Mouse (Mus musculus): ENCODE data around the gene Fanci. TPM values are rescaled to one million over a fixed set of nuclear protein-coding genes. Genes with fewer than 3 reads are reported as not detected.

Fanci gene
- polyA plus RNA-seq, 1 experiment from 2014 or later: 9.3 TPM

- Histone ChIP-seq H3K27me3 (replicated peaks) (peaks cover 9% of the 10 kb centered on the region; the same call in 1 of the 2 replicates), H3K4me3 (no peak overlapping the region), H3K4me2 (no peak overlapping the region), H3K4me1 (peaks cover 9% of the 10 kb centered on the region), H3K9ac (no peak overlapping the region), H3K36me3 (no peaks in the 10 kb centered on the region), H3K27ac (replicated peaks) (no peak overlapping the region), H3K9me3 (no peaks in the 10 kb centered on the region)
- WGBS: 68% methylated on average over 7 of the region's 7 CpGs
- ATAC-seq (ENCODE audit: extremely low read depth, insufficient number of reproducible peaks, low FRiP score, low TSS enrichment): no peak
Observed at GRCm38 (mm10) chr7:79388671-79389206, 3.0 kb upstream of the Fanci start.

- no peak overlapping the region for H3K4me3 ChIP-seq
- H3K36me3 ChIP-seq: no peaks in the 10 kb centered on the region
- no peak overlapping the region for H3K27ac ChIP-seq (replicated peaks)
- no peaks in the 10 kb centered on the region for H3K9me3 ChIP-seq
- H3K4me2 ChIP-seq: no peak overlapping the region
- peaks cover 7% of the 10 kb centered on the region; the same call in 1 of the 2 replicates for H3K27me3 ChIP-seq (replicated peaks)
- H3K9ac ChIP-seq: no peak overlapping the region
- no peak for ATAC-seq (ENCODE audit: extremely low read depth, insufficient number of reproducible peaks, low FRiP score, low TSS enrichment)
- peaks cover 9% of the 10 kb centered on the region for H3K4me1 ChIP-seq
- WGBS: 50% methylated on average over 5 of the region's 5 CpGs
Observed at GRCm38 (mm10) chr7:79390141-79390708, 1.5 kb upstream of the Fanci start.

DNA sequence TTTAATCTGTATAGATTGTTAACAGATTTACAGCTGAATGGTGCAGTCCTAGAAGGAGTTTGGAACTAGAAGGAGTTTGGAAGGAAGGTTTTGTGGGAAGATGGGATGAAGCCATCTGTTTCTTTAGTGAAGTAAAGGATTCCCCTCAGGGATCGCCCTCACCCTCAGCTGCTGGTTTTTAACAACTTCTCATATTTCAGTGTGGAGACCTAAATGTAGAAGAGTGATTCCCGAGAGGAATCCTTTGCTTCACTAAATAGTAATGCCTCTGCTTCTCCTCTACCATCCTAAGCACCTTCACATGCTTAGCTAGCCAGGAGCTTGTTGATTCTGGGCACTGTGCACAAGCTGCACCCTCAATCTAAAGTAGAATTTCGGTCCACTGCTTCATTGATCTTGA, 258 bp upstream of the Fanci start:
- H3K9me3 ChIP-seq: no peaks in the 10 kb centered on the region
- H3K9ac ChIP-seq: peak overlapping the region; percentile 82
- no peaks in the 10 kb centered on the region for H3K36me3 ChIP-seq
- peak overlapping the region; percentile 70 for H3K4me3 ChIP-seq
- ATAC-seq (ENCODE audit: extremely low read depth, insufficient number of reproducible peaks, low FRiP score, low TSS enrichment): no peak
- H3K4me2 ChIP-seq: peak overlapping the region; percentile 91
- peaks cover 9% of the 10 kb centered on the region for H3K4me1 ChIP-seq
- peak overlapping the region; percentile 82 for H3K27ac ChIP-seq (replicated peaks)
- WGBS: 2% methylated on average over 3 of the region's 3 CpGs
- 0 out of 2 replicates have a peak, but pooled peaks cover 6% of the 10 kb centered on the region for H3K27me3 ChIP-seq (replicated peaks)

- 56% methylated on average over 9 of the region's 9 CpGs for WGBS
- ATAC-seq (ENCODE audit: extremely low read depth, insufficient number of reproducible peaks, low FRiP score, low TSS enrichment): no peak
- H3K4me1 ChIP-seq: peaks cover 9% of the 10 kb centered on the region
- H3K4me2 ChIP-seq: peak overlapping the region; percentile 91
- H3K27me3 ChIP-seq (replicated peaks): 0 out of 2 replicates have a peak, but pooled peaks cover 2% of the 10 kb centered on the region
- peak overlapping the region; percentile 70 for H3K4me3 ChIP-seq
- H3K9me3 ChIP-seq: no peaks in the 10 kb centered on the region
- H3K36me3 ChIP-seq: no peaks in the 10 kb centered on the region
- H3K27ac ChIP-seq (replicated peaks): no peak overlapping the region
- H3K9ac ChIP-seq: peak overlapping the region; percentile 82
Observed at GRCm38 (mm10) chr7:79392860-79393513, 1.3 kb downstream of the Fanci start.

- H3K27me3 ChIP-seq (replicated peaks): no peaks in the 10 kb centered on the region
- H3K9ac ChIP-seq: no peak overlapping the region
- H3K4me2 ChIP-seq: no peak overlapping the region
- ATAC-seq (ENCODE audit: extremely low read depth, insufficient number of reproducible peaks, low FRiP score, low TSS enrichment): no peak
- H3K9me3 ChIP-seq: no peaks in the 10 kb centered on the region
- 95% methylated on average over 7 of the region's 7 CpGs for WGBS
- no peaks in the 10 kb centered on the region for H3K36me3 ChIP-seq
- peaks cover 9% of the 10 kb centered on the region for H3K4me1 ChIP-seq
- H3K27ac ChIP-seq (replicated peaks): no peak overlapping the region
- no peak overlapping the region for H3K4me3 ChIP-seq
Observed at GRCm38 (mm10) chr7:79393924-79394323, 2.2 kb downstream of the Fanci start.

- Histone ChIP-seq H3K9me3 (no peaks in the 10 kb centered on the region), H3K9ac (no peak overlapping the region), H3K4me3 (no peak overlapping the region), H3K27ac (replicated peaks) (no peak overlapping the region), H3K4me1 (peaks cover 9% of the 10 kb centered on the region), H3K27me3 (replicated peaks) (no peaks in the 10 kb centered on the region), H3K4me2 (no peak overlapping the region), H3K36me3 (no peaks in the 10 kb centered on the region)
- no peak for ATAC-seq (ENCODE audit: extremely low read depth, insufficient number of reproducible peaks, low FRiP score, low TSS enrichment)
- 86% methylated on average over 7 of the region's 7 CpGs for WGBS
Observed at GRCm38 (mm10) chr7:79394666-79395065, 2.9 kb downstream of the Fanci start.

- Histone ChIP-seq H3K27me3 (replicated peaks) (no peaks in the 10 kb centered on the region), H3K4me2 (no peak overlapping the region), H3K9ac (no peak overlapping the region), H3K9me3 (no peaks in the 10 kb centered on the region), H3K27ac (replicated peaks) (no peak overlapping the region), H3K4me3 (no peak overlapping the region), H3K36me3 (no peaks in the 10 kb centered on the region), H3K4me1 (peaks cover 9% of the 10 kb centered on the region)
- 84% methylated on average over 7 of the region's 7 CpGs for WGBS
- ATAC-seq (ENCODE audit: extremely low read depth, insufficient number of reproducible peaks, low FRiP score, low TSS enrichment): no peak
Observed at GRCm38 (mm10) chr7:79395186-79395585, 3.5 kb downstream of the Fanci start.

- Histone ChIP-seq H3K27ac (replicated peaks) (no peak overlapping the region), H3K4me2 (no peak overlapping the region), H3K36me3 (no peaks in the 10 kb centered on the region; the same call in 1 of the 2 replicates), H3K27me3 (replicated peaks) (no peaks in the 10 kb centered on the region), H3K9ac (no peak overlapping the region), H3K4me3 (no peak overlapping the region), H3K4me1 (peaks cover 7% of the 10 kb centered on the region), H3K9me3 (no peaks in the 10 kb centered on the region)
- no peak for ATAC-seq (ENCODE audit: extremely low read depth, insufficient number of reproducible peaks, low FRiP score, low TSS enrichment)
- WGBS: 78% methylated on average over 10 of the region's 10 CpGs
Observed at GRCm38 (mm10) chr7:79397446-79397963, 5.8 kb downstream of the Fanci start.

- WGBS: 80% methylated on average over 8 of the region's 8 CpGs
- Histone ChIP-seq H3K9ac (no peak overlapping the region), H3K27ac (replicated peaks) (no peak overlapping the region), H3K4me2 (no peak overlapping the region), H3K4me1 (no peaks in the 10 kb centered on the region), H3K9me3 (no peaks in the 10 kb centered on the region), H3K27me3 (replicated peaks) (no peaks in the 10 kb centered on the region), H3K4me3 (no peak overlapping the region), H3K36me3 (peaks cover under 1% of the 10 kb centered on the region; the same call in 1 of the 2 replicates)
- ATAC-seq (ENCODE audit: extremely low read depth, insufficient number of reproducible peaks, low FRiP score, low TSS enrichment): no peak
Observed at GRCm38 (mm10) chr7:79398426-79398825, 6.7 kb downstream of the Fanci start.

DNA sequence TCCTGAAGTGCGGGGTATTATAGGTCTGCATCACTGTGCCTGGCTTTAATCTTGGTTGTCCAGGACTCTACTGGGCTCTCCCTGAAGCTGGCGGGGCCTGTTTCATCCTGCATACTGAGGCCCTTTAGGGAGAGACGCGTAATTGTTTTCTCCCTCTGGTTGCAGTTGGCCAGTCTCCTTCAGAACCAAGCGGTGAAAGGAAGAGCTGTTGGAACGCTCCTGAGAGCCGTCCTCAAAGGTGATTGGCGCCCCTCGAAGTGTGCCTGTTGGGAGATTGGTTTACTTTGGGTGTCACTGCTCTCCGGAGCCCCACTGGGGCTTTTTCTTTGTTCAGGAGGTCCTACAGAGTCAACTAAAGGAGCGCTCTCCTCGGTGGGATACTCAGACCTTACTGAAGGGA, 7.2 kb downstream of the Fanci start:
- H3K4me2 ChIP-seq: no peak overlapping the region
- H3K36me3 ChIP-seq: peaks cover 3% of the 10 kb centered on the region; the same call in 1 of the 2 replicates
- no peaks in the 10 kb centered on the region for H3K9me3 ChIP-seq
- no peak overlapping the region for H3K4me3 ChIP-seq
- ATAC-seq (ENCODE audit: extremely low read depth, insufficient number of reproducible peaks, low FRiP score, low TSS enrichment): no peak
- 73% methylated on average over 12 of the region's 12 CpGs for WGBS
- H3K27me3 ChIP-seq (replicated peaks): no peaks in the 10 kb centered on the region
- no peaks in the 10 kb centered on the region for H3K4me1 ChIP-seq
- H3K27ac ChIP-seq (replicated peaks): no peak overlapping the region
- H3K9ac ChIP-seq: no peak overlapping the region

DNA sequence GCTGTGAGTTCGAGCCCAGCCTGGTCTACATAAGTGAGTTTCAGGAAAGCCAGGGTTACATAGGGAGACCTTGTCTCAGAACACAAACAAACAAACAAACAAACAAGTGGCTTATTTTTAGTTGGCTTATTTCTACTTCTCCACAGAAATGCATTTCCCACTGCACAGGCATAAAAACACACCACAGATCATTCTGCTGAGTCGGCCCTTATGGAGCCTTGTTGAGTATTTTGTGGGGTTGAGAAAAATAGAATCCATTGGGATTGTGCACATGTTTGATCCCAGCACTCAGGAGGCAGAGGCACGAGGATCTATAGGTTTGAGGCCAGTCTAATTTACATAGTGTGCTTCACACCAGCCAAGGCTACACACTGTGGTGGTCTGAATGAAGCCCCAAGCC, 8.6 kb downstream of the Fanci start:
- 78% methylated on average over 3 of the region's 3 CpGs for WGBS
- H3K36me3 ChIP-seq: peaks cover 3% of the 10 kb centered on the region; the same call in 1 of the 2 replicates
- H3K27ac ChIP-seq (replicated peaks): no peak overlapping the region
- H3K4me3 ChIP-seq: no peak overlapping the region
- H3K4me2 ChIP-seq: no peak overlapping the region
- ATAC-seq (ENCODE audit: extremely low read depth, insufficient number of reproducible peaks, low FRiP score, low TSS enrichment): no peak
- no peak overlapping the region for H3K9ac ChIP-seq
- H3K27me3 ChIP-seq (replicated peaks): no peaks in the 10 kb centered on the region
- no peaks in the 10 kb centered on the region for H3K9me3 ChIP-seq
- H3K4me1 ChIP-seq: no peaks in the 10 kb centered on the region

Data from heart, embryonic 13.5 days (tissue).